Mouse (Mus musculus) thymus, postnatal 36 days (tissue): ENCODE measurements around the gene Aqp11.
A peak's percentile ranks its signal among the peaks of the same experiment; 100 is the strongest.

Experiments
- DNase-seq, 2 experiments: peaks; one replicate each; pipeline ENCODE4 v3.0.0; 2022; ENCODE audit warnings: mixed read lengths in 2 of 2

Aqp11 gene

GRCm38 (mm10) chr7:97747176-97747707 lies 9.2 kb upstream of the Aqp11 start:
- no peak for DNase-seq

- DNase-seq, result peak; percentile 57
Observed at GRCm38 (mm10) chr7:97745299-97745698, 7.2 kb upstream of the Aqp11 start.

GRCm38 (mm10) chr7:97741756-97742291 lies 3.7 kb upstream of the Aqp11 start:
- no peak for DNase-seq

GRCm38 (mm10) chr7:97740948-97741347 lies 2.9 kb upstream of the Aqp11 start:
- DNase-seq, result no peak

GRCm38 (mm10) chr7:97737256-97737637 lies 842 bp downstream of the Aqp11 start:
- DNase-seq, result no peak

GRCm38 (mm10) chr7:97735886-97736420 lies 2.1 kb downstream of the Aqp11 start:
- DNase-seq, result peak in 1 of 2 experiments; percentile 31

GRCm38 (mm10) chr7:97735021-97735420 lies 3.1 kb downstream of the Aqp11 start:
- DNase-seq, result peak in 1 of 2 experiments; percentile 39

GRCm38 (mm10) chr7:97733606-97734005 lies 4.5 kb downstream of the Aqp11 start:
- DNase-seq, result no peak

GRCm38 (mm10) chr7:97730427-97730826 lies 7.7 kb downstream of the Aqp11 start:
- peak; percentile 65 to 82 for DNase-seq

- DNase-seq, result peak; percentile 52 to 55
Observed at GRCm38 (mm10) chr7:97728666-97729614, 9.1 kb downstream of the Aqp11 start.

GRCm38 (mm10) chr7:97726778-97727177 lies 11.3 kb downstream of the Aqp11 start:
- DNase-seq, result peak; percentile 52 to 63

- DNase-seq, result peak; percentile 45 to 48
Observed at GRCm38 (mm10) chr7:97726080-97726479, 12.0 kb downstream of the Aqp11 start.

- DNase-seq, result peak in 1 of 2 experiments; percentile 63
Observed at GRCm38 (mm10) chr7:97725401-97725800, 12.7 kb downstream of the Aqp11 start.

- DNase-seq, result peak; percentile 73 to 82
Observed at GRCm38 (mm10) chr7:97723646-97724538, 14.2 kb downstream of the Aqp11 start.

GRCm38 (mm10) chr7:97722278-97722918 lies 15.7 kb downstream of the Aqp11 start:
- peak; percentile 53 to 71 for DNase-seq

GRCm38 (mm10) chr7:97720109-97720508 lies 18.0 kb downstream of the Aqp11 start:
- peak in 1 of 2 experiments; percentile 67 for DNase-seq

- no peak for DNase-seq
Observed at GRCm38 (mm10) chr7:97719078-97719477, 19.0 kb downstream of the Aqp11 start.

- no peak for DNase-seq
Observed at GRCm38 (mm10) chr7:97717326-97717725, 20.8 kb downstream of the Aqp11 start.

- DNase-seq, result no peak
Observed at GRCm38 (mm10) chr7:97714651-97715050, 23.4 kb downstream of the Aqp11 start.

- no peak for DNase-seq
Observed at GRCm38 (mm10) chr7:97709204-97709603, 28.9 kb downstream of the Aqp11 start.

GRCm38 (mm10) chr7:97707809-97708208 lies 30.3 kb downstream of the Aqp11 start:
- no peak for DNase-seq

- DNase-seq, result no peak
Observed at GRCm38 (mm10) chr7:97707123-97707522, 31.0 kb downstream of the Aqp11 start.
